Mouse (Mus musculus): Measurements from ENCODE around the gene Tnc. TPM values are rescaled to one million over a fixed set of nuclear protein-coding genes. Genes with fewer than 3 reads are reported as not detected.
"Not testable (repeated sequence)": the region's sequence is repeated elsewhere in the genome, so short reads cannot be mapped to it uniquely, and the experiment has no call there.

The Tnc gene
- polyA plus RNA-seq, 1 experiment from 2014 or later = 73.3 TPM

DNA sequence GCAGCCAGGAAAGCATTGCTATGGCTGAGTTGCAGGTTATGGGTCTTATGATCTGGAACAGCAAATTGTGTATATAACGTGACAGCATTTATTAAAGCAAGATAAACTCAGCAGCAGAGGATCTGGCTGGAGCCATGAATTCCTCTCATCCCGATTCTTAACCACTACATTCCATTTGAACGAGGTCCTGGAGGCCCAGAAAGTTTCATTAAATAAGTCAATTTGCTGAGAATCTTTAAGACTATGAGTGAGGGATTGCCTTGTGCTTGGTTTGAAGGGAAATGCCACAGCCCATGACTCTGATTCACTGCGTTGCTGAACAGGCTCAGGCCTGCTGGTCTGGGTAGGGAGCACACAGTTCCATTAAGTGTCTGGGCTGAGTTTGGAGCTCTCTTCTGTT is 88.2 kb downstream of the Tnc start:
- ATAC-seq (ENCODE audit: low FRiP score) (no peak), DNase-seq (ENCODE audit: low spot score) (no peak)
- Histone ChIP-seq H3K36me3 (replicated peaks; ENCODE audit: control insufficient read depth, insufficient read depth) (no peaks in the 10 kb centered on the region), H3K9ac (no peak overlapping the region), H3K4me2 (replicated peaks) (no peak overlapping the region), H3K27me3 (ENCODE audit: control insufficient read depth, insufficient read depth, low read length) (no peaks in the 10 kb centered on the region), H3K4me3 (replicated peaks; ENCODE audit: low read length) (no peak overlapping the region), H3K9me3 (ENCODE audit: control insufficient read depth, low read length) (no peaks in the 10 kb centered on the region), H3K27ac (no peak overlapping the region), H3K4me1 (replicated peaks; ENCODE audit: control insufficient read depth, insufficient read depth, low read length) (no peaks in the 10 kb centered on the region)
- WGBS = 88% methylated on average over 4 of the region's 4 CpGs

DNA sequence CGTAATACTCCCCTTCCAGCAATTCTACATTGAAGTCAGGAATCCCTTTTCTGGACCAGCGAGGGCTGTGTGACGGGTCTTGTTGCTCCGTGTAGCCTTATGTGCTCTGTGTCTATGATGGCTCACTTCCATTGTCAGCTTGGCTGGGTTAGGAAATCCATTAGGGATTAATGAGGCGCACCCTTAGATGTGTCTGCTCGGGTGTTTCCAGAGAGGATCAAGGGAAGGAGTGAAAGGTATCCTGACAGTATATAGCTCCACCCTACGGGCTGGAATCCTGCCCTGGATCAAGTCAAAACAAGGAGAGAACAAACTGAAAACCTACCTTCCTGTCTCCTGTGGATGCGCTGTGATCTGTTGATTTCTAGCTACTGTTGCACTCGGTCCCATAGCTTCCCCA is 96.8 kb downstream of the Tnc start:
- Histone ChIP-seq H3K27ac (no peak overlapping the region), H3K9ac (no peak overlapping the region), H3K27me3 (ENCODE audit: control insufficient read depth, insufficient read depth, low read length) (no peaks in the 10 kb centered on the region), H3K36me3 (replicated peaks; ENCODE audit: control insufficient read depth, insufficient read depth) (no peaks in the 10 kb centered on the region), H3K9me3 (ENCODE audit: control insufficient read depth, low read length) (no peaks in the 10 kb centered on the region), H3K4me1 (replicated peaks; ENCODE audit: control insufficient read depth, insufficient read depth, low read length) (no peaks in the 10 kb centered on the region), H3K4me2 (replicated peaks) (no peak overlapping the region), H3K4me3 (replicated peaks; ENCODE audit: low read length) (no peak overlapping the region)
- 82% methylated on average over 9 of the region's 9 CpGs for WGBS
- ATAC-seq (ENCODE audit: low FRiP score) = no peak
- no peak for DNase-seq (ENCODE audit: low spot score)

DNA sequence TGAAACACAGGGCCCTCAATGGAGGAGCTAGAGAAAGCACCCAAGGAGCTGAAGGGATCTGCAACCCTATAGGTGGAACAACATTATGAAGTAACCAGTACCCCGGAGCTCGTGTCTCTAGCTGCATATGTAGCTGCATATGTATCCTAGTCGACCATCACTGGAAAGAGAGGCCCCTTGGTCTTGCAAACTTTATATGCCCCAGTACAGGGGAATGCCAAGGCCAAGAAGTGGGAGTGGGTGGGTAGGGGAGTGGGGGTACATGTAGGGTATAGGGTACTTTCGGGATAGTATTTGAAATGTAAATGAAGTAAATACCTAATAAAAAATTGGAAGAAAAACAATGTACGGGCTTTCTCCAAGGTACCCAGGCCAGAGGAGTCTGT is 98.1 kb downstream of the Tnc start:
- not testable (repeated sequence) for H3K4me1 ChIP-seq (replicated peaks; ENCODE audit: control insufficient read depth, insufficient read depth, low read length); H3K9me3 ChIP-seq (ENCODE audit: control insufficient read depth, low read length); H3K27me3 ChIP-seq (ENCODE audit: control insufficient read depth, insufficient read depth, low read length); DNase-seq (ENCODE audit: low spot score); H3K9ac ChIP-seq; H3K36me3 ChIP-seq (replicated peaks; ENCODE audit: control insufficient read depth, insufficient read depth); H3K4me3 ChIP-seq (replicated peaks; ENCODE audit: low read length); H3K27ac ChIP-seq; H3K4me2 ChIP-seq (replicated peaks)
- 91% methylated on average over 5 of the region's 5 CpGs for WGBS
- 0 out of 2 replicates have a peak, but pooled peaks have one; percentile 24 for ATAC-seq (ENCODE audit: low FRiP score)

DNA sequence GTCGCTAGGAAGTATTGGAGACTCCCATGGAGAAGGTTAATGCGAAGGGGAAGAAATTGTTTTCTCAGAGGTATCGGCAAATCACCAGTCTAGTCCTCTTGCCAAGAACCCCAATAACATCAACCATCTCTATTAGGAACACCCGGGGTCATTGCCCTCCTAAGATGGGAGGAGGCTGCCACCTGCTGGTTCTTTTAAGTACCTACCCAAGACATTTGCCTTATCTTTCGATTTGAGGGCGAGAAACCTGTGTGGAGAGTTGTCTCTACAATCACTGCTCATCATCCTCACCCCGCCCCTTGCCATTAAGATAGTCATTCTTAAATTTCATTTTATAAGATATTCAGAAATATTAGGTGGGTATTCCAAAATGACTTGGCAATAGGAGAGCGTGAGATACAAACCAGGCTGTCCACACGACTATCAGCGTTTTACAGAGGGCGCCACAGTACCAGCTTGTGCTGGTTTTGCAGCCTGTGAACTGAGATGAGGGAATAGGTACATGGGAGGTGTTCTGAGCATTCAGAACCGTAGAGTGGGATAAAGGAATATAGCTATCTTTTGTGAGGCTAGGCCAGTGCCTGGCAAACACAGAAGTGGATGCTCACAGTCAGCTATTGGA is 98.6 kb downstream of the Tnc start:
- Histone ChIP-seq H3K36me3 (replicated peaks; ENCODE audit: control insufficient read depth, insufficient read depth) (no peaks in the 10 kb centered on the region), H3K27me3 (ENCODE audit: control insufficient read depth, insufficient read depth, low read length) (no peaks in the 10 kb centered on the region), H3K9me3 (ENCODE audit: control insufficient read depth, low read length) (no peaks in the 10 kb centered on the region), H3K4me1 (replicated peaks; ENCODE audit: control insufficient read depth, insufficient read depth, low read length) (no peaks in the 10 kb centered on the region), H3K4me3 (replicated peaks; ENCODE audit: low read length) (no peak overlapping the region), H3K9ac (no peak overlapping the region), H3K27ac (no peak overlapping the region), H3K4me2 (replicated peaks) (no peak overlapping the region)
- DNase-seq (ENCODE audit: low spot score) = peak; percentile 80
- ATAC-seq (ENCODE audit: low FRiP score) = peak; percentile 79
- 41% methylated on average over 12 of the region's 12 CpGs for WGBS

DNA sequence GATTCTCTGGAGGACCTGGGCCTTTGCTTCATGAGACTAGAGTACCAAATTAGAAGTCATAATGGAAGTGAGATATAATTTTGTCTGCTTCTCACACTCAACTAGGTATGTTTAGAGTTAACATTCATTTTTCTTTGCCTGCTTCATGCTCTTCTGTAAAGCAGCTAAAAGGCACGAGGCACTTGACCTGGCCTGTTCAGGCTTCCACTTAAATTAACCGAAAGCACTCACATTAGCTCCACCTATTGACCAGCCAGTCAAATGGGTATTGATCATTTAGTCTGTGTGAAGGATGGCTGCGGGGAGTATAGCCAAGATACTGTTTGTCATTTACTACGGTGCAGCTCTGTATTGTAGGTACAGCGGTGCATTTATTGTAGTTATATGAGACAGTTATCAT is 103.0 kb downstream of the Tnc start:
- Histone ChIP-seq H3K27me3 (ENCODE audit: control insufficient read depth, insufficient read depth, low read length) (no peaks in the 10 kb centered on the region), H3K9ac (no peak overlapping the region), H3K36me3 (replicated peaks; ENCODE audit: control insufficient read depth, insufficient read depth) (no peaks in the 10 kb centered on the region), H3K4me1 (replicated peaks; ENCODE audit: control insufficient read depth, insufficient read depth, low read length) (no peaks in the 10 kb centered on the region), H3K4me3 (replicated peaks; ENCODE audit: low read length) (no peak overlapping the region), H3K27ac (no peak overlapping the region), H3K9me3 (ENCODE audit: control insufficient read depth, low read length) (no peaks in the 10 kb centered on the region), H3K4me2 (replicated peaks) (no peak overlapping the region)
- WGBS = 62% methylated on average over 5 of the region's 5 CpGs
- DNase-seq (ENCODE audit: low spot score) (no peak), ATAC-seq (ENCODE audit: low FRiP score) (no peak)

- DNase-seq (ENCODE audit: low spot score) = no peak
- no peaks in the 10 kb centered on the region for H3K36me3 ChIP-seq (replicated peaks; ENCODE audit: control insufficient read depth, insufficient read depth)
- 94% methylated on average over 3 of the region's 3 CpGs for WGBS
- ATAC-seq (ENCODE audit: low FRiP score) = no peak
- no peaks in the 10 kb centered on the region for H3K4me1 ChIP-seq (replicated peaks; ENCODE audit: control insufficient read depth, insufficient read depth, low read length)
- H3K9ac ChIP-seq = no peak overlapping the region
- no peaks in the 10 kb centered on the region for H3K9me3 ChIP-seq (ENCODE audit: control insufficient read depth, low read length)
- H3K27me3 ChIP-seq (ENCODE audit: control insufficient read depth, insufficient read depth, low read length) = no peaks in the 10 kb centered on the region
- H3K4me2 ChIP-seq (replicated peaks) = no peak overlapping the region
- no peak overlapping the region for H3K27ac ChIP-seq
- H3K4me3 ChIP-seq (replicated peaks; ENCODE audit: low read length) = no peak overlapping the region
These were observed 103.9 kb downstream of the Tnc start for GRCm38 (mm10) chr4:63942875-63943274.

- ATAC-seq (ENCODE audit: low FRiP score) = no peak
These were observed 105.4 kb downstream of the Tnc start for GRCm38 (mm10) chr4:63941420-63941819.

GRCm38 (mm10) chr4:63939428-63939827 is 107.4 kb downstream of the Tnc start:
- Histone ChIP-seq H3K4me1 (replicated peaks; ENCODE audit: control insufficient read depth, insufficient read depth, low read length) (no peaks in the 10 kb centered on the region), H3K36me3 (replicated peaks; ENCODE audit: control insufficient read depth, insufficient read depth) (no peaks in the 10 kb centered on the region), H3K27ac (no peak overlapping the region), H3K4me3 (replicated peaks; ENCODE audit: low read length) (no peak overlapping the region), H3K27me3 (ENCODE audit: control insufficient read depth, insufficient read depth, low read length) (no peaks in the 10 kb centered on the region), H3K9ac (no peak overlapping the region), H3K9me3 (ENCODE audit: control insufficient read depth, low read length) (no peaks in the 10 kb centered on the region), H3K4me2 (replicated peaks) (no peak overlapping the region)
- 85% methylated on average over 3 of the region's 3 CpGs for WGBS
- no peak for ATAC-seq (ENCODE audit: low FRiP score)
- no peak for DNase-seq (ENCODE audit: low spot score)

More at GRCm38 (mm10) chr4:63941420-63941819, 105.4 kb downstream of the Tnc start:
- H3K4me1 ChIP-seq (replicated peaks; ENCODE audit: control insufficient read depth, insufficient read depth, low read length) = no peaks in the 10 kb centered on the region
- H3K36me3 ChIP-seq (replicated peaks; ENCODE audit: control insufficient read depth, insufficient read depth) = no peaks in the 10 kb centered on the region
- H3K27me3 ChIP-seq (ENCODE audit: control insufficient read depth, insufficient read depth, low read length) = no peaks in the 10 kb centered on the region
- H3K9ac ChIP-seq = no peak overlapping the region
- H3K27ac ChIP-seq = no peak overlapping the region
- H3K4me3 ChIP-seq (replicated peaks; ENCODE audit: low read length) = no peak overlapping the region
- no peaks in the 10 kb centered on the region for H3K9me3 ChIP-seq (ENCODE audit: control insufficient read depth, low read length)
- no peak overlapping the region for H3K4me2 ChIP-seq (replicated peaks)
- DNase-seq (ENCODE audit: low spot score) = no peak
- 93% methylated on average over 2 of the region's 2 CpGs for WGBS

DNA sequence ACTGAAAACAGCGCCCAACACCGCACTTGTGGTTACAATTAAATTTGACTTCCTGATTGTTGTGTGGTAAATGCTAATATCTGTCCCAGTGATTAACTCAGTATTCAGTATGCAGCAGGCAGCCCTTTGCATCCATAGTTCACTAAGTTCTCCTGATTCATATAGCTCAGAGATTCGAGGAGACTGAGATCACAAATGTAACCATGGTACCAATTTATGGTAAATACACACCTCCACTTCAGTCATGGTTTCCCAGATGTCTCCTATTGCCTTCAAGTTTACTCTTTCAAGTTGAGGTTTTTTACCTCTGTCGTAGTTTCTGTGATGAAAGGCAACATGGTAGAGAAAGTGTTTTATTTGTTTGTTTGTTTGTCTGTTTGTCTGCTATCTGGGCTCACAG is 110.9 kb downstream of the Tnc start:
- no peaks in the 10 kb centered on the region for H3K27me3 ChIP-seq (ENCODE audit: control insufficient read depth, insufficient read depth, low read length)
- H3K36me3 ChIP-seq (replicated peaks; ENCODE audit: control insufficient read depth, insufficient read depth) = no peaks in the 10 kb centered on the region
- H3K9me3 ChIP-seq (ENCODE audit: control insufficient read depth, low read length) = no peaks in the 10 kb centered on the region
- no peak overlapping the region for H3K4me2 ChIP-seq (replicated peaks)
- 92% methylated on average over 4 of the region's 4 CpGs for WGBS
- ATAC-seq (ENCODE audit: low FRiP score) (no peak), DNase-seq (ENCODE audit: low spot score) (no peak)
- no peak overlapping the region for H3K9ac ChIP-seq
- H3K27ac ChIP-seq = no peak overlapping the region
- no peak overlapping the region for H3K4me3 ChIP-seq (replicated peaks; ENCODE audit: low read length)
- no peaks in the 10 kb centered on the region for H3K4me1 ChIP-seq (replicated peaks; ENCODE audit: control insufficient read depth, insufficient read depth, low read length)

- H3K36me3 ChIP-seq (replicated peaks; ENCODE audit: control insufficient read depth, insufficient read depth) = no peaks in the 10 kb centered on the region
- no peak overlapping the region for H3K27ac ChIP-seq
- ATAC-seq (ENCODE audit: low FRiP score) (no peak), DNase-seq (ENCODE audit: low spot score) (no peak)
- H3K4me1 ChIP-seq (replicated peaks; ENCODE audit: control insufficient read depth, insufficient read depth, low read length) = no peaks in the 10 kb centered on the region
- no peak overlapping the region for H3K4me2 ChIP-seq (replicated peaks)
- no peak overlapping the region for H3K9ac ChIP-seq
- no peaks in the 10 kb centered on the region for H3K27me3 ChIP-seq (ENCODE audit: control insufficient read depth, insufficient read depth, low read length)
- H3K4me3 ChIP-seq (replicated peaks; ENCODE audit: low read length) = no peak overlapping the region
- H3K9me3 ChIP-seq (ENCODE audit: control insufficient read depth, low read length) = no peaks in the 10 kb centered on the region
- WGBS = 91% methylated on average over 9 of the region's 9 CpGs
These were observed 111.5 kb downstream of the Tnc start for GRCm38 (mm10) chr4:63935314-63935713.
